Mouse (Mus musculus): ENCODE data around the gene Unc13a. TPM values are rescaled to one million over a fixed set of nuclear protein-coding genes. Genes with fewer than 3 reads are reported as not detected.

The Unc13a gene
- total and polyA plus RNA-seq, 2 experiments from 2014 or later: 16.2 to 69.0 TPM

DNA sequence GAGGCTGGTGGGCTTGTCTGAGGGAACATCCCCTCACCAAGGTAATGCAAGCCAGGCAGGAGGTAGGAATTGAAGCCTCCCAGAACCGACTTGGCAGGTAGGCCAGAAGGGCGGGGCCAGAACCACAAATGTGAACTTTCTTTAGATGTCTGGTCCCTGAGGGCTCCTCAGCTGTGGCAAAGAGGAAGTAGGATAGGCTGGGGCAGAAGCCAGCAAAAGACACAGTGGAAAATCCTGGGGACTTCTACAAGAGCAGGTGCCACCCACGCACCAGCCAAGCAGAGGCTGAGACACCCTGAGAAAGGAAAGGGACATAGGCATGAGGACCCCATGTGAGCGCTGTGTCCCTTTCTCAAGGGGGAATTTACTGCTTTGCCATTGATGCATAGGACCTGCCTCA is 74.8 kb downstream of the Unc13a start:
- 0 out of 2 replicates have a peak, but pooled peaks cover 3% of the 10 kb centered on the region for H3K36me3 ChIP-seq (ENCODE audit: insufficient read depth, low read length)
- H3K9me3 ChIP-seq (ENCODE audit: low read length): no peaks in the 10 kb centered on the region
- H3K9ac ChIP-seq (replicated peaks; ENCODE audit: low read length, poor library complexity, severe bottlenecking): no peak overlapping the region
- H3K4me1 ChIP-seq (ENCODE audit: insufficient read depth, low read length): peaks cover 6% of the 10 kb centered on the region
- no peak overlapping the region for H3K4me2 ChIP-seq (ENCODE audit: low read depth, low read length, poor library complexity, severe bottlenecking)
- no peak for ATAC-seq (ENCODE audit: low FRiP score)
- WGBS: 82% methylated on average over 4 of the region's 4 CpGs
- H3K27ac ChIP-seq (ENCODE audit: low read depth, low read length): no peak overlapping the region
- no peak overlapping the region for H3K4me3 ChIP-seq (ENCODE audit: low read depth, low read length)
- no peak for DNase-seq (ENCODE audit: low spot score)
- TF ChIP-seq CTCF (IDR thresholded peaks at IDR 0.05): no peak
- peaks cover 9% of the 10 kb centered on the region for H3K27me3 ChIP-seq (ENCODE audit: insufficient read depth, low read length)

DNA sequence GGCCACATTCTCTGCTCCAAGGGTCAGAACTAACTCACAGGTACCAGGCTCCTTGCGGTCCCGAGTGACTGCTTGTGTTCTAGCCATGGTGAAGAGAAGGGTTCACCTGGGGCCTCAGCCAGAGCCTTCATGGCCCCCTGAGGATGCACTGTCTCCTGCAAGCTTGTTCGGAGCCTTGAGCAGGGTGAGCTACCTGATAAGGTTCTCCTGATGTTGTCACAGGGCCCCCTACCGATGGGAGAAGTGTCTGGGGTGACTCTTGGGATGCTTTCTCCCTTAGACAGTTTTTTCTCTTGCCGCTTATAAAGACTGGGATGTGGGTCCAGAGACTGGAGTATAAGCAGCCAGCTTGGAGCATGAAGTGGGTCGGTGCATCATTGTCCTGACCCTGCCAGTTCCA is 75.2 kb downstream of the Unc13a start:
- Histone ChIP-seq H3K4me3 (ENCODE audit: low read depth, low read length) (no peak overlapping the region), H3K4me1 (ENCODE audit: insufficient read depth, low read length) (peaks cover 6% of the 10 kb centered on the region), H3K36me3 (ENCODE audit: insufficient read depth, low read length) (0 out of 2 replicates have a peak, but pooled peaks cover 3% of the 10 kb centered on the region), H3K4me2 (ENCODE audit: low read depth, low read length, poor library complexity, severe bottlenecking) (no peak overlapping the region), H3K9me3 (ENCODE audit: low read length) (no peaks in the 10 kb centered on the region), H3K9ac (replicated peaks; ENCODE audit: low read length, poor library complexity, severe bottlenecking) (no peak overlapping the region), H3K27ac (ENCODE audit: low read depth, low read length) (no peak overlapping the region), H3K27me3 (ENCODE audit: insufficient read depth, low read length) (peaks cover 9% of the 10 kb centered on the region)
- DNase-seq (ENCODE audit: low spot score): no peak
- ATAC-seq (ENCODE audit: low FRiP score): no peak
- no peak for TF ChIP-seq CTCF (IDR thresholded peaks at IDR 0.05)
- 67% methylated on average over 6 of the region's 6 CpGs for WGBS

DNA sequence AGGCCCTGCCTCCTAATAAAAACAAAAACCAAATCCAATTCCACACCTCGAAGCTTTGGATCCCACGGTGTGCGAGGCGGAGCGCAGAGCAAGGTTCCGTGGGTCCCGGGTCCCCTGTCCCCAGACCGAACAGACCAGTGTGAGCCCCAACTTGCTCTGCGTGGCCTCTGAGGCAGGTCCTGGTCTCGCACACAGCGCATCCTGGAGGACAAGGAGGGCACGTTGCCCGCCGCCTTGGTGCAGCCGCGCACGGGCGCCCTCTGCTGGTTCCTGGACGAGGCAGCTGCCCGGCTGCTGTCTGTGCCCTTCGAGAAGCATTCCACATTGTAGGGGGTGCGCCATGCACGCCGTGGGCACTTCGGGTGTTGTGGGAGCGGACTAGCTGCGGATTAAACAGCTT is 75.7 kb downstream of the Unc13a start:
- Histone ChIP-seq H3K4me1 (ENCODE audit: insufficient read depth, low read length) (peaks cover 6% of the 10 kb centered on the region), H3K36me3 (ENCODE audit: insufficient read depth, low read length) (0 out of 2 replicates have a peak, but pooled peaks cover 3% of the 10 kb centered on the region), H3K27ac (ENCODE audit: low read depth, low read length) (no peak overlapping the region), H3K4me3 (ENCODE audit: low read depth, low read length) (no peak overlapping the region), H3K9me3 (ENCODE audit: low read length) (no peaks in the 10 kb centered on the region), H3K9ac (replicated peaks; ENCODE audit: low read length, poor library complexity, severe bottlenecking) (no peak overlapping the region), H3K27me3 (ENCODE audit: insufficient read depth, low read length) (peaks cover 9% of the 10 kb centered on the region), H3K4me2 (ENCODE audit: low read depth, low read length, poor library complexity, severe bottlenecking) (no peak overlapping the region)
- peak; percentile 98 for TF ChIP-seq CTCF (IDR thresholded peaks at IDR 0.05)
- DNase-seq (ENCODE audit: low spot score) (peak; percentile 85), ATAC-seq (ENCODE audit: low FRiP score) (peak; percentile 14; the same call in 1 of the 2 replicates)
- WGBS: 7% methylated on average over 27 of the region's 27 CpGs

DNA sequence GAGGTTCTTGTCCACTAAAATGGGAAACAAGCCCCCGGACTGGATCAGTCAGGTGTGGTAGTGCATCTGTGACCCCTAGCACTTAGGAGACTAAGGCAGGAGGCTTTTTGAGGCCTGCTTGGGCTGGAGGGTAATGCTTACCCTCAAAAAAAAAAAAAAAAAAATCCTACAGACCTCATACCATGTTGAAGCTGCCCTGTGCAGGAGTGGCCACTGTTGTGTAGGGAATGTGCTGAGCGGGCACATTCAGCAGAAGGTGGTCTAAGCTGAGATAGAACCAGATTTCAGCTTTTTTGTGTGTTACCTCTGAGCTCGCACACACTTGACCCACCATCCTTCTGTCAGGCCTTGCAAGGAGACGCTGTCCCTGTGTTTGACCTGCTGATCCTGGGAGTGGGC is 77.2 kb downstream of the Unc13a start:
- WGBS: 92% methylated on average over 4 of the region's 4 CpGs
- Histone ChIP-seq H3K4me3 (ENCODE audit: low read depth, low read length) (no peak overlapping the region), H3K4me1 (ENCODE audit: insufficient read depth, low read length) (peaks cover 10% of the 10 kb centered on the region), H3K4me2 (ENCODE audit: low read depth, low read length, poor library complexity, severe bottlenecking) (no peak overlapping the region), H3K27me3 (ENCODE audit: insufficient read depth, low read length) (no peaks in the 10 kb centered on the region), H3K9me3 (ENCODE audit: low read length) (no peaks in the 10 kb centered on the region), H3K36me3 (ENCODE audit: insufficient read depth, low read length) (no peaks in the 10 kb centered on the region), H3K27ac (ENCODE audit: low read depth, low read length) (no peak overlapping the region), H3K9ac (replicated peaks; ENCODE audit: low read length, poor library complexity, severe bottlenecking) (no peak overlapping the region)
- DNase-seq (ENCODE audit: low spot score) (no peak), ATAC-seq (ENCODE audit: low FRiP score) (no peak)
- no peak for TF ChIP-seq CTCF (IDR thresholded peaks at IDR 0.05)

DNA sequence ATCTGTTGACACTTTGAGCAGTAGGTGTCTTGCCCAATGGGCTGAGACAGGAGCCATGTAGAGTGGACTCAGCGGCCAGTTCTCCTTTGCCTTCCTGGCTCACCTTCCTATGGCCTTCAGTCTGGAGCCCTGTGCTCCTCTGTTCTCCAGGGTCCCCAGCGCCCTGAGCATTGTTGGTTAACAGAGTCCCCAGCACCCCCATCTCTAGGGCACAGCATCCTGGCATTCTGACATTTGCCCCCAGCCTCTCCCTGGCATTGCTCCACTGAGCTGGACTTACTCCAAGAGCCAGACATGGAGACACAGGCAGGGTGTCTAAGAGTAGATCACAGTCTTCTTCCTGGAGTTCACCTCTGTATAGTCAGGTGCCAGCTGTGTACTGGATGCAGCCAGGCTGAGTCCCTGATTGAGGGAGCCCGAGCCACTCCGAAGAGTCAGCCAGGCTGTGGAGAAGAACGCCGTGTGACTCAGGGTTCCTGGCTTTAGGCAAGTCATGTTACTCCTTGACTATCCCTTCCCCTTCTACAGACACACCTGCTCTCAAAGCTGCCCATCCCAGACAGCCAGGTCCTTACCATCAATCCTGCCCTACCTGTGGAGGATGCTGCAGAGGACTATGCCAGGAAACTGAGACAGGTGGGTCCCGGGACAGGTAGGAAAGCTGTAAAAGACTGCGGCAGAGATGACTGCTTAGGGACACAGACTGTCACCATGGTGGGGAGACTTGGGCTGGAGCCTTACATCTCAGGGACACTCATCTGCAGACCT is 77.8 kb downstream of the Unc13a start:
- 89% methylated on average over 8 of the region's 8 CpGs for WGBS
- Histone ChIP-seq H3K27ac (ENCODE audit: low read depth, low read length) (no peak overlapping the region), H3K9me3 (ENCODE audit: low read length) (no peaks in the 10 kb centered on the region), H3K36me3 (ENCODE audit: insufficient read depth, low read length) (no peaks in the 10 kb centered on the region), H3K9ac (replicated peaks; ENCODE audit: low read length, poor library complexity, severe bottlenecking) (no peak overlapping the region), H3K4me2 (ENCODE audit: low read depth, low read length, poor library complexity, severe bottlenecking) (peak overlapping the region; percentile 95; the same call in 1 of the 2 replicates), H3K4me1 (ENCODE audit: insufficient read depth, low read length) (peaks cover 10% of the 10 kb centered on the region), H3K27me3 (ENCODE audit: insufficient read depth, low read length) (no peaks in the 10 kb centered on the region), H3K4me3 (ENCODE audit: low read depth, low read length) (no peak overlapping the region)
- no peak for DNase-seq (ENCODE audit: low spot score)
- TF ChIP-seq CTCF (IDR thresholded peaks at IDR 0.05): no peak
- ATAC-seq (ENCODE audit: low FRiP score): no peak

GRCm38 (mm10) chr8:71592374-71593170 is 79.0 kb downstream of the Unc13a start:
- ATAC-seq (ENCODE audit: low FRiP score) (peak; percentile 75), DNase-seq (ENCODE audit: low spot score) (peak; percentile 71)
- peaks cover 10% of the 10 kb centered on the region for H3K4me1 ChIP-seq (ENCODE audit: insufficient read depth, low read length)
- peak overlapping the region; percentile 98 for H3K27ac ChIP-seq (ENCODE audit: low read depth, low read length)
- 5% methylated on average over 45 of the region's 60 CpGs for WGBS
- peak overlapping the region; percentile 82 for H3K4me3 ChIP-seq (ENCODE audit: low read depth, low read length)
- no peaks in the 10 kb centered on the region for H3K27me3 ChIP-seq (ENCODE audit: insufficient read depth, low read length)
- no peaks in the 10 kb centered on the region for H3K9me3 ChIP-seq (ENCODE audit: low read length)
- H3K9ac ChIP-seq (replicated peaks; ENCODE audit: low read length, poor library complexity, severe bottlenecking): peak overlapping the region; percentile 87
- TF ChIP-seq CTCF (IDR thresholded peaks at IDR 0.05): peak; percentile 28; the same call in 1 of the 2 replicates
- peak overlapping the region; percentile 95 for H3K4me2 ChIP-seq (ENCODE audit: low read depth, low read length, poor library complexity, severe bottlenecking)
- no peaks in the 10 kb centered on the region for H3K36me3 ChIP-seq (ENCODE audit: insufficient read depth, low read length)
